Mouse (Mus musculus): Measurements from ENCODE around the gene Eif4b. TPM values are rescaled to one million over a fixed set of nuclear protein-coding genes. Genes with fewer than 3 reads are reported as not detected.

Gene Eif4b
- polyA plus RNA-seq, 1 experiment from 2014 or later = 139 TPM

GRCm38 (mm10) chr15:102097991-102098555 lies 24.5 kb downstream of the Eif4b start:
- peaks cover 48% of the 10 kb centered on the region for H3K36me3 ChIP-seq (ENCODE audit: control insufficient read depth, insufficient read depth, low read length)
- WGBS = 35% methylated on average over 5 of the region's 5 CpGs
- peaks cover 39% of the 10 kb centered on the region for H3K4me1 ChIP-seq (ENCODE audit: control insufficient read depth, insufficient read depth, low read length)
- H3K4me3 ChIP-seq (ENCODE audit: low read length) = no peak overlapping the region
- ATAC-seq (ENCODE audit: low FRiP score, low TSS enrichment) = no peak
- no peak overlapping the region for H3K27ac ChIP-seq (ENCODE audit: low read depth, low read length)
- no peaks in the 10 kb centered on the region for H3K9me3 ChIP-seq (ENCODE audit: control insufficient read depth, low read length)
- H3K9ac ChIP-seq (ENCODE audit: low read depth, low read length) = no peak overlapping the region
- no peaks in the 10 kb centered on the region for H3K27me3 ChIP-seq (ENCODE audit: control insufficient read depth, insufficient read depth, low read length)
- no peak overlapping the region for H3K4me2 ChIP-seq (replicated peaks; ENCODE audit: low read depth, low read length)

- peak overlapping the region; percentile 83 for H3K4me2 ChIP-seq (replicated peaks; ENCODE audit: low read depth, low read length)
- ATAC-seq (ENCODE audit: low FRiP score, low TSS enrichment) = no peak
- peaks cover 51% of the 10 kb centered on the region for H3K4me1 ChIP-seq (ENCODE audit: control insufficient read depth, insufficient read depth, low read length)
- no peaks in the 10 kb centered on the region for H3K27me3 ChIP-seq (ENCODE audit: control insufficient read depth, insufficient read depth, low read length)
- no peaks in the 10 kb centered on the region for H3K9me3 ChIP-seq (ENCODE audit: control insufficient read depth, low read length)
- WGBS = 49% methylated on average over 5 of the region's 5 CpGs
- peaks cover 36% of the 10 kb centered on the region for H3K36me3 ChIP-seq (ENCODE audit: control insufficient read depth, insufficient read depth, low read length)
- H3K4me3 ChIP-seq (ENCODE audit: low read length) = peak overlapping the region; percentile 53; the same call in 1 of the 2 replicates
- H3K27ac ChIP-seq (ENCODE audit: low read depth, low read length) = peak overlapping the region; percentile 98; the same call in 1 of the 2 replicates
- H3K9ac ChIP-seq (ENCODE audit: low read depth, low read length) = peak overlapping the region; percentile 77; the same call in 1 of the 2 replicates
Observed at GRCm38 (mm10) chr15:102099260-102099659, 25.7 kb downstream of the Eif4b start.

GRCm38 (mm10) chr15:102099771-102100160 lies 26.2 kb downstream of the Eif4b start:
- ATAC-seq (ENCODE audit: low FRiP score, low TSS enrichment) = no peak
- Histone ChIP-seq H3K4me2 (replicated peaks; ENCODE audit: low read depth, low read length) (peak overlapping the region; percentile 83), H3K9ac (ENCODE audit: low read depth, low read length) (peak overlapping the region; percentile 77), H3K27me3 (ENCODE audit: control insufficient read depth, insufficient read depth, low read length) (no peaks in the 10 kb centered on the region), H3K36me3 (ENCODE audit: control insufficient read depth, insufficient read depth, low read length) (peaks cover 31% of the 10 kb centered on the region), H3K4me3 (ENCODE audit: low read length) (peak overlapping the region; percentile 53), H3K27ac (ENCODE audit: low read depth, low read length) (peak overlapping the region; percentile 98), H3K4me1 (ENCODE audit: control insufficient read depth, insufficient read depth, low read length) (peaks cover 55% of the 10 kb centered on the region), H3K9me3 (ENCODE audit: control insufficient read depth, low read length) (no peaks in the 10 kb centered on the region)
- WGBS = 20% methylated on average over 8 of the region's 8 CpGs

GRCm38 (mm10) chr15:102100161-102100981 lies 26.8 kb downstream of the Eif4b start, which contains the start of gene Tns2:
TSS of gene Tns2 (plus strand) at chr15:102100413.
- peak; percentile 43 for ATAC-seq (ENCODE audit: low FRiP score, low TSS enrichment)
- peak within 1 kb of the TSS; percentile 83 for H3K4me2 ChIP-seq (replicated peaks; ENCODE audit: low read depth, low read length)
- peak within 1 kb of the TSS; percentile 53 for H3K4me3 ChIP-seq (ENCODE audit: low read length)
- no peaks in the 10 kb centered on the region for H3K27me3 ChIP-seq (ENCODE audit: control insufficient read depth, insufficient read depth, low read length)
- WGBS = under 1% methylated on average over 34 of the region's 82 CpGs
- H3K4me1 ChIP-seq (ENCODE audit: control insufficient read depth, insufficient read depth, low read length) = peaks cover 58% of the 10 kb centered on the region
- H3K36me3 ChIP-seq (ENCODE audit: control insufficient read depth, insufficient read depth, low read length) = peaks cover 27% of the 10 kb centered on the region
- H3K9me3 ChIP-seq (ENCODE audit: control insufficient read depth, low read length) = no peaks in the 10 kb centered on the region
- H3K27ac ChIP-seq (ENCODE audit: low read depth, low read length) = peak within 1 kb of the TSS; percentile 98
- H3K9ac ChIP-seq (ENCODE audit: low read depth, low read length) = peak within 1 kb of the TSS; percentile 77

DNA sequence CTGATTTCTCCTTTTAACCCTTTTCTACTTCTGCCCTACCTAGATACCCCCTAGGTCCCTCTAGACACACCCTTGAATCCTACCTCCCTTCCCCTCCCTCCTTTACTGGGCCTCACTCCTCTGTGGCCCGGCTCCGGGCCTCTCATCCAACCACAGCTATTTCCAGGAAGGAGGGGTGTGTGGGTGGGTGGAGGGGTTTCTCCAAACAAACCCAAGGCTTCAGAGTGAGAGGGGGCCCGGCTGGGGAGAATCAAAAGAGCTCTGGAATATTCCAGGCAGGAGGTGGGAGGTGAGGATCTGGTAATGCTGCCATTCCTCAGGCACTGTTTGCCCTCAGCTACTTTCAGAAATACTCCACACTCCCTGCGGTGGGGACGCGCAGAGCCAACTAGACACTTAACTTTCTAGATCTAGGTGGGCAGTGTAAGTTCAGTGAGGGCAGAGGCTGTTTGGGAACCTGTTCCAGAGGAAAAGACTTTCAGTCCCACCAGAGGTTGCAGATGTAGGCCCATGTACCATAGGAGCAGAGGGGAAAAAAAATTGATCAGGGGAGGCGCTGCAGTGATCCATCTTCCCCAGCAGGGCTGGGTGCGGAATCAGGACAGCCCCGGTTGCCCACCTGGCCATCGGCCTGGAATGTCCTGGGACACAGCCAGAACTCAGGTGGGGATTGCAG lies 27.6 kb downstream of the Eif4b start:
- Histone ChIP-seq H3K27ac (ENCODE audit: low read depth, low read length) (peak overlapping the region; percentile 98), H3K9ac (ENCODE audit: low read depth, low read length) (peak overlapping the region; percentile 77; the same call in 1 of the 2 replicates), H3K4me2 (replicated peaks; ENCODE audit: low read depth, low read length) (peak overlapping the region; percentile 83), H3K4me3 (ENCODE audit: low read length) (peak overlapping the region; percentile 53), H3K36me3 (ENCODE audit: control insufficient read depth, insufficient read depth, low read length) (peaks cover 23% of the 10 kb centered on the region), H3K9me3 (ENCODE audit: control insufficient read depth, low read length) (no peaks in the 10 kb centered on the region), H3K4me1 (ENCODE audit: control insufficient read depth, insufficient read depth, low read length) (peaks cover 66% of the 10 kb centered on the region), H3K27me3 (ENCODE audit: control insufficient read depth, insufficient read depth, low read length) (no peaks in the 10 kb centered on the region)
- WGBS = 16% methylated on average over 10 of the region's 10 CpGs
- peak; percentile 26 for ATAC-seq (ENCODE audit: low FRiP score, low TSS enrichment)

- Histone ChIP-seq H3K4me3 (ENCODE audit: low read length) (peak overlapping the region; percentile 53), H3K27ac (ENCODE audit: low read depth, low read length) (peak overlapping the region; percentile 98), H3K36me3 (ENCODE audit: control insufficient read depth, insufficient read depth, low read length) (peaks cover 25% of the 10 kb centered on the region), H3K4me1 (ENCODE audit: control insufficient read depth, insufficient read depth, low read length) (peaks cover 74% of the 10 kb centered on the region), H3K4me2 (replicated peaks; ENCODE audit: low read depth, low read length) (peak overlapping the region; percentile 83), H3K9me3 (ENCODE audit: control insufficient read depth, low read length) (no peaks in the 10 kb centered on the region), H3K27me3 (ENCODE audit: control insufficient read depth, insufficient read depth, low read length) (no peaks in the 10 kb centered on the region), H3K9ac (ENCODE audit: low read depth, low read length) (peak overlapping the region; percentile 65; the same call in 1 of the 2 replicates)
- WGBS = 19% methylated on average over 11 of the region's 11 CpGs
- no peak for ATAC-seq (ENCODE audit: low FRiP score, low TSS enrichment)
Observed at GRCm38 (mm10) chr15:102101672-102102541, 28.3 kb downstream of the Eif4b start.

DNA sequence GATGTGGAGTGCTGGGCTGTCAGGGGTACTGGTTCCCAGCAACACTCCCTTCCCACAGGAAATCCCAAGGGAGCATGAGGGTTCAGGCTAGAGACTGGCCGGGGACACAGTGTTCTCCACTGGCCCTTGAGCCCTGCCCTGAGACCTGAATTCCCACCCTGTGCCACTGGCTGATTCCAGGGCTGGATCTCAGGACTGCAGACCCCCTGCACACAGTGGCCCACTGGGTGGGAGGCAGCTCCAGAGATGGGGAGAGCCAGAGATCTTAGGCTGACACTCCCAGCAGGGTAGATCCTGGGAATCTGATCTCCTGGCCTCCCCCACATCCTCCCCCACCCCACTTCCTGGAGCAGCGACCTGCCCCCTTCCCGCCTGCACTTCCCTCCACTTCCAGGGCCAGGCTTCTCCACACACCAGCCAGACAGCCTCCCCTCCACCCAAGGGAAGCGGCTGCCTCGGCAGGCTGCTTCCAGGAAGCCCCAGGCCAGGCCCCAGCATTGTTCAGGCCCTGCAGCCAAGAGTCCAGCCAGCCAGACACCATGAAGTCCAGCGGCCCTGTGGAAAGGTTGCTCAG lies 29.1 kb downstream of the Eif4b start:
- peak overlapping the region; percentile 65 for H3K9ac ChIP-seq (ENCODE audit: low read depth, low read length)
- peak; percentile 40 for ATAC-seq (ENCODE audit: low FRiP score, low TSS enrichment)

GRCm38 (mm10) chr15:102103371-102103946 lies 29.9 kb downstream of the Eif4b start:
- 3% methylated on average over 14 of the region's 14 CpGs for WGBS
- peak; percentile 8 for ATAC-seq (ENCODE audit: low FRiP score, low TSS enrichment)
- H3K4me2 ChIP-seq (replicated peaks; ENCODE audit: low read depth, low read length) = peak overlapping the region; percentile 83
- H3K27ac ChIP-seq (ENCODE audit: low read depth, low read length) = peak overlapping the region; percentile 98
- peak overlapping the region; percentile 53 for H3K4me3 ChIP-seq (ENCODE audit: low read length)
- H3K36me3 ChIP-seq (ENCODE audit: control insufficient read depth, insufficient read depth, low read length) = peaks cover 23% of the 10 kb centered on the region
- H3K9ac ChIP-seq (ENCODE audit: low read depth, low read length) = peak overlapping the region; percentile 65
- H3K4me1 ChIP-seq (ENCODE audit: control insufficient read depth, insufficient read depth, low read length) = peaks cover 74% of the 10 kb centered on the region
- H3K9me3 ChIP-seq (ENCODE audit: control insufficient read depth, low read length) = no peaks in the 10 kb centered on the region
- H3K27me3 ChIP-seq (ENCODE audit: control insufficient read depth, insufficient read depth, low read length) = no peaks in the 10 kb centered on the region

More for the DNA sequence above, 29.1 kb downstream of the Eif4b start:
- WGBS = 7% methylated on average over 6 of the region's 6 CpGs
- Histone ChIP-seq H3K9me3 (ENCODE audit: control insufficient read depth, low read length) (no peaks in the 10 kb centered on the region), H3K36me3 (ENCODE audit: control insufficient read depth, insufficient read depth, low read length) (peaks cover 21% of the 10 kb centered on the region), H3K27ac (ENCODE audit: low read depth, low read length) (peak overlapping the region; percentile 98), H3K4me2 (replicated peaks; ENCODE audit: low read depth, low read length) (peak overlapping the region; percentile 83), H3K4me3 (ENCODE audit: low read length) (peak overlapping the region; percentile 53), H3K4me1 (ENCODE audit: control insufficient read depth, insufficient read depth, low read length) (peaks cover 74% of the 10 kb centered on the region), H3K27me3 (ENCODE audit: control insufficient read depth, insufficient read depth, low read length) (no peaks in the 10 kb centered on the region)
